Mouse (Mus musculus): ENCODE data around the gene Rab1b.

GRCm38 (mm10) chr19:5069486-5069885 is 37.4 kb downstream of the Rab1b start:
- no peak for TF ChIP-seq CTCF (IDR thresholded peaks at IDR 0.05; ENCODE audit: control insufficient read depth, insufficient read depth, insufficient replicate concordance, low read depth, low read length)
- no peak for TF ChIP-seq POLR2A (IDR thresholded peaks at IDR 0.05; ENCODE audit: control insufficient read depth, low read depth, low read length)
